Mouse (Mus musculus) kidney, adult 18-20 months (tissue): ENCODE measurements at regions not wholly inside any gene's neighbourhood (a gene's known extent, or its start where the extent isn't known, plus 50 kb on each side); places are given as distances from the start of the nearest gene placed in this dataset.
A peak's percentile ranks its signal among the peaks of the same experiment; 100 is the strongest.

Experiments used
- DNase-seq: peaks from one replicate; pipeline ENCODE4 v3.0.0; 2021

GRCm38 (mm10) chr4:26273754-26274153 is 72.9 kb downstream of the Manea start:
- DNase-seq: no peak

GRCm38 (mm10) chr4:26259230-26260029 is 87.3 kb downstream of the Manea start:
- DNase-seq: no peak

GRCm38 (mm10) chr4:26255889-26256288 is 90.8 kb downstream of the Manea start:
- no peak for DNase-seq

GRCm38 (mm10) chr4:26247925-26248856 is 98.5 kb downstream of the Manea start:
- peak; percentile 58 for DNase-seq

GRCm38 (mm10) chr4:26223267-26223666 is 123.4 kb downstream of the Manea start:
- DNase-seq: no peak
